Mouse (Mus musculus) hematopoietic stem cell, adult 5-6 weeks (primary cell): ENCODE measurements around the gene B3galnt2. TPM values are rescaled to one million over a fixed set of nuclear protein-coding genes. Genes with fewer than 3 reads are reported as not detected.

Experiments
- ATAC-seq, 2 experiments: fragments of 125-278 bp in 1 of 2; replicated peaks in 1 of 2; 2 replicates each; pipeline ENCODE4 v1.8.0; 2016 to 2017; ENCODE audit warnings: inconsistent platforms in 2 of 2, mild to moderate bottlenecking in 2 of 2, moderate number of reproducible peaks in 2 of 2, low read depth in 1 of 2, moderate TSS enrichment in 1 of 2; ENCODE audit not compliant: low FRiP score in 2 of 2, poor library complexity in 2 of 2, severe bottlenecking in 2 of 2, insufficient read depth in 1 of 2, low TSS enrichment in 1 of 2
- total RNA-seq: library from RNA; stranded (forward); fragments of 172-1452, 232-1000 nt; gene quantifications from 2 replicates; pipeline ENCODE4 v1.2.3, GENCODE M21; 2017

B3galnt2 gene
- total RNA-seq, 1 experiment from 2014 or later, result 29.8 TPM

GRCm38 (mm10) chr13:14038911-14039291, 84.6 kb downstream of the B3galnt2 start:
- ATAC-seq, result no peak

DNA sequence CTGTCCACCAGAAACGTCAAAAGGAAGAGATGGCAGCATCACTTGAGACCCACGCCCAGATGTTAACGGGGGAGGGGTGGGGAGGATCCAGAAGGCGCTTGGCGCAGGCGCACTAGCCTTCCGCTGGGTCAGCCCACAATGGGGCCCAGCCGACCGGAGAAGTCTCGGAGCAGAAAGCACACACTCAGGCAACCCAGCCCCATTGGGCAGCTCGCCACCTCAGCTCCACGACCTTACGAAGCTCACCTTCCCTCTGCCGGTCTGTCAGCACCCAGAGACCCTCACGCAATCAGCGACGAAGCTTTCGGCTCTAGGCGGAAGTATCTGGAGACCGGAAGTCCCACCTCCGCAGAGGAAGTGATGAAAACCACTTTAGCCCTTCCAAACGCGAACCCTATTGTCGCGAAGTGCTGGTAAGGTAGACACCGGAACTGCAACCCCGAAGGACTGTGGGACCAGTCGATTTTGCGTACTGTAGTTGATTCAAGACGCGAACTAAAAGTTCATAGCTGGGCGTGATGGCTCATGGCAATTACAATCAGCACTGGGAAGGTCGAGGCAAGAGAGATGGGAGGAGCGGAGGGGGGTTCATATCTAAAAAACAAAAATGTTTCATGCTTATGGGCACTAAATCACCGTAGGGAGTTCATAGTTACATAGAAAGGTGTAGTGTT, 85.2 kb downstream of the B3galnt2 start, which contains the start of gene Tbce:
Tbce (minus strand) TSS at position 347 of the 674 bp plus-strand sequence.
- ATAC-seq, result peak; percentile 98 to 99

- no peak for ATAC-seq
These were observed 85.9 kb downstream of the B3galnt2 start for GRCm38 (mm10) chr13:14040186-14040585.

DNA sequence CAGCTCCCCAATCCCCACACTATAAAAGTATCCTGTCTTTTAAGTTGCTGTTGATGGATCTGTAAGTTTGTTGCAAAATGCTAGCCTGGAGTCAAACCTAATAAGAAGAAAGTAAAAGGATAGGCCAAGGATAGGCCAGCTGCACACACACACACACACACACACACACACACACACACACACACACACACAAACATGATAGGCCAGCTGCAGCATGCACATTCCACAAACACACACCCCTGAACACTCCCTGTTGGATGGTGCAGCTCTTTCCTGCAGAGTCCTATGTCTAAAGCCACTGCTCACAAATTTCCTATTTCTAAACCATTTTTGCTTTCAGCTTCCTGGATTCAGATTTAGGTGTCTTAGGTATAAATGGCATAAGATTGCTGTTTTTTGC, 89.6 kb downstream of the B3galnt2 start:
- ATAC-seq, result no peak

- ATAC-seq, result no peak
These were observed 90.3 kb downstream of the B3galnt2 start for GRCm38 (mm10) chr13:14044521-14044920.

Other genes with a start within 250 kb of the B3galnt2 start
- gene Gng4, start 170.4 kb upstream of the B3galnt2 start, total RNA-seq, result not detected in 2 replicates
- 68.9 and 87.6 TPM in 2 replicates for gene Tbce, start 85.2 kb downstream of the B3galnt2 start, total RNA-seq
- 65.1 and 74.0 TPM in 2 replicates for gene Arid4b, start 108.8 kb downstream of the B3galnt2 start, total RNA-seq
- 40.1 and 45.9 TPM in 2 replicates for gene Ggps1, start 109.0 kb downstream of the B3galnt2 start, total RNA-seq